Mouse (Mus musculus) MEL (cell line): ENCODE measurements at regions not wholly inside any gene's neighbourhood (a gene's known extent, or its start where the extent isn't known, plus 50 kb on each side); places are given as distances from the start of the nearest gene placed in this dataset.

Source experiments
- DNase-seq: peaks from one replicate; pipeline ENCODE4 v3.0.0; 2011; ENCODE audit warnings: low read depth, low spot score
- H3K27ac ChIP-seq: 2 replicates; pipeline ENCODE4 v1.5.1; 2012; ENCODE audit warnings: low read depth, mild to moderate bottlenecking, control low read depth, low read length, moderate library complexity; ENCODE audit not compliant: control insufficient read depth
- H3K27me3 ChIP-seq, 2 experiments: fragments of 150-350 bp in 1 of 2; sonication (generic) in 1 of 2; 2 replicates each; pipeline ENCODE4 v1.6.1; 2012; ENCODE audit warnings: low read length in 2 of 2, mild to moderate bottlenecking in 2 of 2, improper control_type of control experiment in 1 of 2, moderate library complexity in 1 of 2; ENCODE audit not compliant: insufficient read depth in 2 of 2, control insufficient read depth in 1 of 2
- H3K36me3 ChIP-seq, 2 experiments: 2 replicates each; pipeline ENCODE4 v1.6.1; 2012 to 2014; ENCODE audit warnings: low read length in 2 of 2, improper control_type of control experiment in 1 of 2, inconsistent platforms in 1 of 2, mild to moderate bottlenecking in 1 of 2; ENCODE audit not compliant: insufficient read depth in 2 of 2, control insufficient read depth in 1 of 2
- H3K4me1 ChIP-seq, 2 experiments: fragments of 150-350 bp in 1 of 2; sonication (generic) in 1 of 2; 2 replicates each; pipeline ENCODE4 v1.6.1; 2012; ENCODE audit warnings: low read length in 2 of 2, improper control_type of control experiment in 1 of 2, mild to moderate bottlenecking in 1 of 2; ENCODE audit not compliant: insufficient read depth in 2 of 2, control insufficient read depth in 1 of 2
- H3K4me3 ChIP-seq, 2 experiments: fragments of 150-350 bp in 1 of 2; sonication (generic) in 1 of 2; 2 replicates each; pipeline ENCODE4 v1.5.1; 2012; ENCODE audit warnings: low read depth in 2 of 2, low read length in 2 of 2, mild to moderate bottlenecking in 2 of 2, moderate library complexity in 2 of 2, control low read depth in 1 of 2, improper control_type of control experiment in 1 of 2; ENCODE audit not compliant: control insufficient read depth in 1 of 2, insufficient read depth in 1 of 2
- H3K79me2 ChIP-seq: 2 replicates; pipeline ENCODE4 v1.6.1; 2012; ENCODE audit warnings: mild to moderate bottlenecking, low read length, moderate library complexity; ENCODE audit not compliant: control insufficient read depth, poor library complexity, insufficient read depth
- H3K9ac ChIP-seq: 2 replicates; pipeline ENCODE4 v1.6.1; 2012; ENCODE audit warnings: low read depth, mild to moderate bottlenecking, control low read depth, low read length, moderate library complexity; ENCODE audit not compliant: control insufficient read depth, poor library complexity, severe bottlenecking
- H3K9me3 ChIP-seq: fragments of 150-350 bp; sonication (generic); replicated peaks from 2 replicates; pipeline ENCODE4 v1.6.1; 2012; ENCODE audit warnings: mild to moderate bottlenecking, low read length, improper control_type of control experiment, moderate library complexity; ENCODE audit not compliant: insufficient read depth
- BHLHE40 ChIP-seq: IDR thresholded peaks from 2 replicates; pipeline ENCODE4 v1.6.1; 2012; ENCODE audit warnings: low read depth, mild to moderate bottlenecking, inconsistent platforms, low read length, improper control_type of control experiment, borderline replicate concordance
- CHD1 ChIP-seq: IDR thresholded peaks from 2 replicates; pipeline ENCODE4 v1.6.1; 2012; ENCODE audit warnings: low read depth, mild to moderate bottlenecking, inconsistent platforms, low read length, improper control_type of control experiment
- CTCF ChIP-seq, 3 experiments: IDR thresholded peaks in 2 of 3; conservative IDR thresholded peaks in 1 of 3; 2 replicates each; pipeline ENCODE4 v1.5.1; 2011 to 2012; ENCODE audit warnings: low read length in 3 of 3, low read depth in 2 of 3, mild to moderate bottlenecking in 2 of 3, improper control_type of control experiment in 1 of 3, inconsistent platforms in 1 of 3, mixed read lengths in 1 of 3, moderate library complexity in 1 of 3; ENCODE audit not compliant: control insufficient read depth in 1 of 3, insufficient read depth in 1 of 3, poor library complexity in 1 of 3, severe bottlenecking in 1 of 3
- E2F4 ChIP-seq: IDR thresholded peaks from 2 replicates; pipeline ENCODE4 v1.6.1; 2011; ENCODE audit warnings: low read depth, low read length, improper control_type of control experiment, borderline replicate concordance
- EP300 ChIP-seq, 2 experiments: IDR thresholded peaks; 2 replicates each; pipeline ENCODE4 v1.6.1; 2011; ENCODE audit warnings: improper control_type of control experiment in 2 of 2, low read length in 2 of 2, low read depth in 1 of 2, mild to moderate bottlenecking in 1 of 2
- ETS1 ChIP-seq: IDR thresholded peaks from 2 replicates; pipeline ENCODE4 v1.6.1; 2012; ENCODE audit warnings: low read depth, mild to moderate bottlenecking, inconsistent platforms, low read length, improper control_type of control experiment, moderate library complexity
- GATA1 ChIP-seq: IDR thresholded peaks from 2 replicates; pipeline ENCODE4 v1.6.1; 2011; ENCODE audit warnings: low read depth, low read length, improper control_type of control experiment
- HCFC1 ChIP-seq: IDR thresholded peaks from 2 replicates; pipeline ENCODE4 v1.6.1; 2012; ENCODE audit warnings: low read depth, mild to moderate bottlenecking, inconsistent platforms, low read length, improper control_type of control experiment, moderate library complexity
- KAT2A ChIP-seq: conservative IDR thresholded peaks from 2 replicates; pipeline ENCODE4 v1.6.1; 2012; ENCODE audit warnings: low read depth, low read length, improper control_type of control experiment, inconsistent platforms
- MAFK ChIP-seq: IDR thresholded peaks from 2 replicates; pipeline ENCODE4 v1.6.1; 2011; ENCODE audit warnings: low read depth, mild to moderate bottlenecking, low read length, improper control_type of control experiment, borderline replicate concordance
- MAZ ChIP-seq: IDR thresholded peaks from 2 replicates; pipeline ENCODE4 v1.6.1; 2012; ENCODE audit warnings: low read depth, mild to moderate bottlenecking, inconsistent platforms, low read length, improper control_type of control experiment
- MXI1 ChIP-seq: IDR thresholded peaks from 2 replicates; pipeline ENCODE4 v1.6.1; 2011; ENCODE audit warnings: mild to moderate bottlenecking, low read depth, low read length, improper control_type of control experiment
- MYB ChIP-seq: IDR thresholded peaks from 2 replicates; pipeline ENCODE4 v1.6.1; 2011; ENCODE audit warnings: mild to moderate bottlenecking, low read depth, low read length, improper control_type of control experiment
- NELFE ChIP-seq: IDR thresholded peaks from 2 replicates; pipeline ENCODE4 v1.6.1; 2011; ENCODE audit warnings: low read depth, low read length, improper control_type of control experiment
- NRF1 ChIP-seq: IDR thresholded peaks from 2 replicates; pipeline ENCODE4 v1.6.1; 2014; ENCODE audit warnings: low read depth, mild to moderate bottlenecking, inconsistent platforms, low read length, improper control_type of control experiment, moderate library complexity; ENCODE audit not compliant: poor library complexity, insufficient read depth, severe bottlenecking
- POLR2A ChIP-seq, 2 experiments: IDR thresholded peaks; 2 replicates each; pipeline ENCODE4 v1.6.1; 2011 to 2012; ENCODE audit warnings: low read length in 2 of 2, mild to moderate bottlenecking in 2 of 2, control low read depth in 1 of 2, improper control_type of control experiment in 1 of 2, low read depth in 1 of 2, moderate library complexity in 1 of 2; ENCODE audit not compliant: control insufficient read depth in 1 of 2, insufficient read depth in 1 of 2, poor library complexity in 1 of 2
- POLR2AphosphoS2 ChIP-seq: IDR thresholded peaks from 2 replicates; pipeline ENCODE4 v1.6.1; 2011; ENCODE audit warnings: low read length, improper control_type of control experiment
- POLR2AphosphoS5 ChIP-seq: IDR thresholded peaks from 2 replicates; pipeline ENCODE4 v1.6.1; 2012; ENCODE audit warnings: low read depth, borderline replicate concordance, mild to moderate bottlenecking, inconsistent platforms, low read length, moderate library complexity, mixed read lengths
- RAD21 ChIP-seq: IDR thresholded peaks from 2 replicates; pipeline ENCODE4 v1.6.1; 2011; ENCODE audit warnings: mild to moderate bottlenecking, low read depth, low read length, improper control_type of control experiment
- SIN3A ChIP-seq: IDR thresholded peaks from 2 replicates; pipeline ENCODE4 v1.6.1; 2012; ENCODE audit warnings: low read length, improper control_type of control experiment, inconsistent platforms
- TBP ChIP-seq: IDR thresholded peaks from 2 replicates; pipeline ENCODE4 v1.8.0; 2011; ENCODE audit warnings: low read depth, low read length, improper control_type of control experiment
- USF1 ChIP-seq: IDR thresholded peaks from 2 replicates; pipeline ENCODE4 v1.6.1; 2014; ENCODE audit warnings: low read depth, mild to moderate bottlenecking, inconsistent platforms, low read length, improper control_type of control experiment, moderate library complexity
- USF2 ChIP-seq, 2 experiments: IDR thresholded peaks; 2 replicates each; pipeline ENCODE4 v1.6.1; 2011 to 2012; ENCODE audit warnings: improper control_type of control experiment in 2 of 2, low read length in 2 of 2, borderline replicate concordance in 1 of 2, inconsistent platforms in 1 of 2, low read depth in 1 of 2, mild to moderate bottlenecking in 1 of 2; ENCODE audit not compliant: insufficient read depth in 1 of 2
- ZC3H11A ChIP-seq: IDR thresholded peaks from 2 replicates; pipeline ENCODE4 v1.6.1; 2012; ENCODE audit warnings: low read depth, mild to moderate bottlenecking, inconsistent platforms, low read length, improper control_type of control experiment
- ZMIZ1 ChIP-seq: IDR thresholded peaks from 2 replicates; pipeline ENCODE4 v1.6.1; 2012; ENCODE audit warnings: low read depth, mild to moderate bottlenecking, inconsistent platforms, low read length, improper control_type of control experiment, moderate library complexity

DNA sequence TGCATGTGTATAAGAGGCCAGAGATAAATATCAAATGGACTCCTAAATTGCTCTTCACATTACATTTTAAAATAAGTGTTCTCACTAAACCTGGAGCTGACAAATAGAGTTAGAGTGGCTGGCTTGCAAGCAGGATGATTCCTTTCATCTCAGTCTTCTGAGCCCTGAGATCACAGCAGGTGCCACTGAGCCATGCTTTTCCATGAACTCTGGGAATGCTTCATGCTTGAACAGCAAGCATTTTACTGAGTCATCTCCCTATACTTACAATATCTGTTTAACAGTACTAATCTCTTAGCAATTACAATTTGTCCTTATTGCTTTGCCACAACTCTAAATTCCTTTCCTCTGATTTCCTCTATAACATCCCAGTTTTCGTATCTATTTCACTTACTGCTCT lies 622.1 kb upstream of the 4930452B06Rik start:
- Histone ChIP-seq H3K27ac (no peak overlapping the region), H3K27me3 (no peaks in the 10 kb centered on the region), H3K36me3 (no peaks in the 10 kb centered on the region), H3K4me1 (no peaks in the 10 kb centered on the region), H3K9ac (no peak overlapping the region), H3K79me2 (no peaks in the 10 kb centered on the region), H3K9me3 (no peaks in the 10 kb centered on the region), H3K4me3 (no peak overlapping the region)
- TF ChIP-seq BHLHE40 (no peak), SIN3A (no peak), KAT2A (no peak), POLR2AphosphoS2 (no peak), MAFK (no peak), NRF1 (no peak), ETS1 (no peak), CTCF (IDR thresholded peaks at IDR 0.05 in 2 of 3, conservative IDR thresholded peaks at IDR 0.05 in 1 of 3; ENCODE audit: control insufficient read depth in 1 of 3, insufficient read depth in 1 of 3, low read depth in 2 of 3, low read length in 3 of 3, poor library complexity in 1 of 3, severe bottlenecking in 1 of 3) (no peak), POLR2A (IDR thresholded peaks at IDR 0.05; ENCODE audit: control insufficient read depth in 1 of 2, insufficient read depth in 1 of 2, low read depth in 1 of 2, low read length in 2 of 2, poor library complexity in 1 of 2) (no peak), USF2 (IDR thresholded peaks at IDR 0.05; ENCODE audit: borderline replicate concordance in 1 of 2, insufficient read depth in 1 of 2, low read depth in 1 of 2, low read length in 2 of 2) (no peak), NELFE (no peak), TBP (no peak), GATA1 (no peak), EP300 (IDR thresholded peaks at IDR 0.05; ENCODE audit: low read depth in 1 of 2, low read length in 2 of 2) (no peak), POLR2AphosphoS5 (no peak), MXI1 (no peak), USF1 (no peak), MAZ (no peak)
- no peak for DNase-seq

DNA sequence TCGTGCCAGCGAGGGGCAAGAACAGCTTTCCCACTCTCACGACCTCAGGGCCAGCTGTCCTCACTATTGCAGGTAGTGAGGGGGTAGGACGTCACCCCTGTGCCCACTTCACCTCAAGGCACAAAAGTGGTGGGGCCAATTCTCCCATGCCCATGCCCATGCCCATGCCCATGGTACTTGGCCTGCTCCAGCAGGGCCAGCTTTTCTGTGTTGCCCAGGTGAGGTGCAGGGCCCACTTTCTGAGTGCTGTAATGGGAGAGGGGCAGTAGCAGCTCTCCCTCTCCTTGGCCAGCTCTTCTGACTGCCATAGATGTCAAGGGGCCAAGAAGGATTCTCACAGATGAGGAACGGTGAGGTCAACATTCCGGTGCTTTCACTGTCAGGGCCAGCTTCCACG lies 619.6 kb upstream of the 4930452B06Rik start:
- H3K4me3 ChIP-seq = no peak overlapping the region
- no peak for TF ChIP-seq TBP
- no peak for TF ChIP-seq MYB
- no peak for TF ChIP-seq CHD1
- no peak for TF ChIP-seq RAD21
- TF ChIP-seq MAZ = no peak
- no peak for TF ChIP-seq E2F4
- TF ChIP-seq HCFC1 = no peak
- TF ChIP-seq ZC3H11A = no peak
- no peak for TF ChIP-seq ZMIZ1
- TF ChIP-seq, all 39 proteins: peak for 0
- Histone ChIP-seq H3K36me3 (no peaks in the 10 kb centered on the region), H3K9me3 (no peaks in the 10 kb centered on the region), H3K4me1 (no peaks in the 10 kb centered on the region), H3K79me2 (no peaks in the 10 kb centered on the region), H3K27me3 (no peaks in the 10 kb centered on the region), H3K9ac (no peak overlapping the region), H3K27ac (no peak overlapping the region)
- no peak for DNase-seq
